Mouse (Mus musculus): ENCODE data around the gene Mettl7a1.

- TF ChIP-seq CTCF (IDR thresholded peaks at IDR 0.05; ENCODE audit: low read depth, low read length) (no peak), POLR2A (IDR thresholded peaks at IDR 0.05; ENCODE audit: extremely low read depth, insufficient read depth, low read length) (no peak)
Observed at GRCm38 (mm10) chr15:100288980-100289379, 15.0 kb upstream of the Mettl7a1 start.
